Mouse (Mus musculus) midbrain, embryonic 13.5 days (tissue): Measurements from ENCODE around the gene Ccdc124. TPM values are rescaled to one million over a fixed set of nuclear protein-coding genes. Genes with fewer than 3 reads are reported as not detected.
A peak's percentile ranks its signal among the peaks of the same experiment; 100 is the strongest.
"Not testable (repeated sequence)": the region's sequence is repeated elsewhere in the genome, so short reads cannot be mapped to it uniquely, and the experiment has no call there.

ENCODE experiments used
- ATAC-seq: fragments of 200-750 bp; cut with Nextera tagmentation; 2 replicates; pipeline ENCODE4 v1.8.0; 2017; ENCODE audit warnings: mild to moderate bottlenecking, moderate TSS enrichment, moderate library complexity
- H3K27ac ChIP-seq: fragments of 300-500 bp; sonication (generic); 2 replicates; pipeline ENCODE4 v1.5.1; 2015; ENCODE audit warnings: inconsistent platforms, mild to moderate bottlenecking, moderate library complexity
- H3K27me3 ChIP-seq: fragments of 300-500 bp; sonication (generic); 2 replicates; pipeline ENCODE4 v1.6.1; 2015; ENCODE audit warnings: mild to moderate bottlenecking, inconsistent platforms
- H3K36me3 ChIP-seq: fragments of 300-500 bp; sonication (generic); 2 replicates; pipeline ENCODE4 v1.6.1; 2015; ENCODE audit warnings: mild to moderate bottlenecking, inconsistent platforms
- H3K4me1 ChIP-seq: fragments of 300-500 bp; sonication (generic); replicated peaks from 2 replicates; pipeline ENCODE4 v1.6.1; 2015; ENCODE audit warnings: inconsistent platforms
- H3K4me2 ChIP-seq: fragments of 300-500 bp; sonication (generic); replicated peaks from 2 replicates; pipeline ENCODE4 v1.6.1; 2015; ENCODE audit warnings: moderate library complexity, mild to moderate bottlenecking, inconsistent platforms
- H3K4me3 ChIP-seq: fragments of 300-500 bp; sonication (generic); replicated peaks from 2 replicates; pipeline ENCODE4 v1.5.1; 2015; ENCODE audit warnings: mild to moderate bottlenecking, inconsistent platforms
- H3K9ac ChIP-seq: fragments of 300-500 bp; sonication (generic); replicated peaks from 2 replicates; pipeline ENCODE4 v1.6.1; 2015; ENCODE audit warnings: mild to moderate bottlenecking, inconsistent platforms
- H3K9me3 ChIP-seq: fragments of 300-500 bp; sonication (generic); 2 replicates; pipeline ENCODE4 v1.6.1; 2016; ENCODE audit warnings: mild to moderate bottlenecking, inconsistent platforms
- WGBS: fragments of 180-500 bp; shearing (Covaris S2); methylation state at CpG from one replicate; pipeline ENCODE4 v1.1.7; 2015; 5-methylcytosine and 5-hydroxymethylcytosine counted together
- polyA plus RNA-seq: library from polyadenylated mRNA; unstranded; fragments of >200 nt; fragmentation: Nextera tagmentation; extraction: Ambion mirVana; gene quantifications from 2 replicates; pipeline ENCODE4 v1.2.1, GENCODE M21; 2015

The Ccdc124 gene
- polyA plus RNA-seq, 1 experiment from 2014 or later = 160 TPM

DNA sequence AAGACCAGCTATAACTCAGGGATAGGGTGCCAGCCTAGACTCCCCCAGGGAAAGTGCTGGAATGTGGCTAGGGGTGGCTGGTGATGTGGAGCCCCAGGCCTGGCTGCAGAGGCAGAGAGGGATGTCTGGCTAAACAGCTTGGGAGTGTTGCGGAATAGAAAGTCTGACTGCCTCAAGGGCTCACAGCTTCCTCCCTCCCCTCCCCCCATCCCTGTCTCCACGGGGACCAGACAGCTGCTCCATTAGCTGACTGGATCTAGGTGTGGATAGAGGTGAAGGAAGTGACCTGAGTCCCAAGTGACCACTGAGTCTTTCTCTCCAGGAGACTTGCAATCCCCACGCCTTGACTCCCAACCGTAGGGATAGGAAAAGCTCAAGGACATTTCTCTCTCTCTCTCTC is 29.4 kb upstream of the Ccdc124 start:
- Histone ChIP-seq H3K9me3 (no peaks in the 10 kb centered on the region), H3K27ac (no peak overlapping the region), H3K4me1 (peaks cover 27% of the 10 kb centered on the region), H3K4me3 (no peak overlapping the region), H3K27me3 (peaks cover 23% of the 10 kb centered on the region), H3K4me2 (no peak overlapping the region), H3K9ac (no peak overlapping the region), H3K36me3 (no peaks in the 10 kb centered on the region)
- WGBS = 50% methylated on average over 4 of the region's 4 CpGs
- no peak for ATAC-seq

GRCm38 (mm10) chr8:70902211-70902610 is 28.5 kb upstream of the Ccdc124 start:
- H3K27ac ChIP-seq = no peak overlapping the region
- peaks cover 24% of the 10 kb centered on the region for H3K4me1 ChIP-seq
- WGBS = 35% methylated on average over 5 of the region's 5 CpGs
- peaks cover 23% of the 10 kb centered on the region for H3K27me3 ChIP-seq
- H3K36me3 ChIP-seq = no peaks in the 10 kb centered on the region
- H3K4me2 ChIP-seq = no peak overlapping the region
- H3K9ac ChIP-seq = no peak overlapping the region
- H3K9me3 ChIP-seq = no peaks in the 10 kb centered on the region
- no peak for ATAC-seq
- H3K4me3 ChIP-seq = no peak overlapping the region

- Histone ChIP-seq H3K4me1 (peaks cover 22% of the 10 kb centered on the region), H3K4me3 (no peak overlapping the region), H3K27me3 (peaks cover 23% of the 10 kb centered on the region), H3K9ac (no peak overlapping the region), H3K9me3 (no peaks in the 10 kb centered on the region), H3K36me3 (peaks cover under 1% of the 10 kb centered on the region; the same call in 1 of the 2 replicates), H3K4me2 (no peak overlapping the region), H3K27ac (no peak overlapping the region)
- 77% methylated on average over 2 of the region's 2 CpGs for WGBS
- ATAC-seq = no peak
Measured at GRCm38 (mm10) chr8:70900872-70901387, 27.2 kb upstream of the Ccdc124 start.

- no peaks in the 10 kb centered on the region for H3K9me3 ChIP-seq
- H3K27me3 ChIP-seq = peaks cover 30% of the 10 kb centered on the region
- no peak overlapping the region for H3K4me3 ChIP-seq
- no peak for ATAC-seq
- H3K27ac ChIP-seq = no peak overlapping the region
- peaks cover 18% of the 10 kb centered on the region for H3K36me3 ChIP-seq
- no peak overlapping the region for H3K4me2 ChIP-seq
- peaks cover 22% of the 10 kb centered on the region for H3K4me1 ChIP-seq
- whole genome bisulfite sequencing = 88% methylated on average over 2 of the region's 2 CpGs
- no peak overlapping the region for H3K9ac ChIP-seq
Measured at GRCm38 (mm10) chr8:70899226-70899625, 25.5 kb upstream of the Ccdc124 start.

- Histone ChIP-seq H3K9ac (peak overlapping the region; percentile 70), H3K27me3 (peaks cover 31% of the 10 kb centered on the region), H3K4me3 (peak overlapping the region; percentile 85; the same call in 1 of the 2 replicates), H3K4me1 (peaks cover 22% of the 10 kb centered on the region), H3K9me3 (no peaks in the 10 kb centered on the region), H3K4me2 (0 out of 2 replicates have a peak overlapping the region, but pooled peaks have one; percentile 68), H3K36me3 (peaks cover 23% of the 10 kb centered on the region), H3K27ac (peak overlapping the region; percentile 67)
- no peak for ATAC-seq
- WGBS = 63% methylated on average over 2 of the region's 2 CpGs
Measured at GRCm38 (mm10) chr8:70898661-70899198, 25.0 kb upstream of the Ccdc124 start.

DNA sequence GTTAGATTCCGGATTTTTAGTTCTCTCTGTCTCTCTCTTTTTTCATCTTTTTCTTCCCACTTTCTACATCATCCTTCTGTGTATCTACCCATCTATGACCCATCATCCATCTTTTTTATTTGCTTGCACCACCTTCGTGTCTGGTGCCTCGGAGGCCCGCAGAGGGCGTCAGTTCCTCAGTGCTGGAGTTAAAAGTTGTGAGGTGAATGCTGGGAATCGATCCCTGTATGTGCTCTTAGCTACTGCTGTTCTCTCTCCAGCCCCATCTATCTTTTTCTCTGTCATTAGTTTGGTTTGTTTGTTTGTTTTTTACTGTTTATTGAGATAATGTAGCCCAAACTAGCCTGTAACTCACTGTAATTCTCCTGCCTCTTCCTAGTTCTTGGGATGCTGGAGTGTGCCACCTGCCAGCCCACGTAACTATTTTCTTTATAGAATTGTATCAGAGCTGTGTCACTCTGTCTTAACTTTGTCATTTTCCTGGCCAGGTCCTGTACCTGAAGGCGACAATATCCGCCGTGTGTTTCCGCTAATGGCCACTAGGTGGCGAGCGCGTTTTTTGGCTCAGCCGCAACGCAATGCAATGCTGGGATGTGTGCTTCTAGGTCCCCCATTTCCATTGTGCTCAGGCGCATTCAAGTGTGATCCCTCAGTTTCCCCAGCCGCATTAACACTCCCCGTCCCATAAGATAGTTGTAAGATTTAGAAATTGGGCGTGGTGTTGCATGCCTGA is 24.1 kb upstream of the Ccdc124 start:
- peaks cover 33% of the 10 kb centered on the region for H3K27me3 ChIP-seq
- peak; percentile 53 for ATAC-seq
- peaks cover 23% of the 10 kb centered on the region for H3K4me1 ChIP-seq
- under 1% methylated on average over 20 of the region's 20 CpGs for WGBS
- H3K9ac ChIP-seq = peak overlapping the region; percentile 70
- no peaks in the 10 kb centered on the region for H3K9me3 ChIP-seq
- H3K4me3 ChIP-seq = peak overlapping the region; percentile 85
- peak overlapping the region; percentile 67 for H3K27ac ChIP-seq
- H3K4me2 ChIP-seq = peak overlapping the region; percentile 68
- peaks cover 30% of the 10 kb centered on the region for H3K36me3 ChIP-seq

DNA sequence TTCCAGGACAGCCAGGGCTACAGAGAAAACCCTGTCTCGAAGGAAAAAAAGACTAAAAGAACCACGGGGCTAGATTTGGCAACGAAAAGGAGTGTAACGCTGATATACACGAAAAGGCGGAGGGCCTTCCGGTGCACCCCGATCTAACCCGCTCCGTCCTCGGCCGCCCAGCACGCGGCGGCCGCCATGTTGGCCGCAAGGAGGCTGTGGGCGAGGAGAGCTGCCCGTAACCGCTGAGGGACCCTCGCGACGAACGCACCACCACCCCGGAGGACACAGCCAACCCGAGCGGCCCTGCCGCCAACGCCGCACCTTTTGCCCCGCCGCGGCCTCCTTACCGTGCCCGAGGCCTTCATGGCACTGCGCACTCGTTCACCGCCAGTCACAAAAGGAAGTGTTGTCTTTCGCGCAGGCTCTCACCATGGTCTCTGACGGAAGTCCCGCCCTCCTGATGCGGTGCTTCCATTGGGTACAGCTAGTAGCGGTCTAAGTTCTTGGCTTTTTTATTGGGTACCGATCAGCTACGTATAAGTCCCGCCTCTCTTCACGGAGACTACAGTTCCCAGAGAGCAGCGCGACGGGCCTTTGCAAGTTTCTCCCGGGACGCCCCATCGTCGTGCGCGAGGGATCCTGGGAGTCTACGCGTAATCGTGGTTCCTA is 23.4 kb upstream of the Ccdc124 start, which contains the start of gene Rpl18a:
TSS of gene Rpl18a (minus strand) at position 392 of the 660 bp plus-strand sequence.
- ATAC-seq = peak; percentile 99
- Histone ChIP-seq H3K4me1 (peaks cover 30% of the 10 kb centered on the region), H3K27ac (peak within 1 kb of the TSS; percentile 79), H3K36me3 (peaks cover 30% of the 10 kb centered on the region), H3K4me2 (peak within 1 kb of the TSS; percentile 98), H3K27me3 (peaks cover 34% of the 10 kb centered on the region), H3K9ac (peak within 1 kb of the TSS; percentile 93), H3K9me3 (no peaks in the 10 kb centered on the region), H3K4me3 (peak within 1 kb of the TSS; percentile 85)
- under 1% methylated on average over 60 of the region's 60 CpGs for WGBS

DNA sequence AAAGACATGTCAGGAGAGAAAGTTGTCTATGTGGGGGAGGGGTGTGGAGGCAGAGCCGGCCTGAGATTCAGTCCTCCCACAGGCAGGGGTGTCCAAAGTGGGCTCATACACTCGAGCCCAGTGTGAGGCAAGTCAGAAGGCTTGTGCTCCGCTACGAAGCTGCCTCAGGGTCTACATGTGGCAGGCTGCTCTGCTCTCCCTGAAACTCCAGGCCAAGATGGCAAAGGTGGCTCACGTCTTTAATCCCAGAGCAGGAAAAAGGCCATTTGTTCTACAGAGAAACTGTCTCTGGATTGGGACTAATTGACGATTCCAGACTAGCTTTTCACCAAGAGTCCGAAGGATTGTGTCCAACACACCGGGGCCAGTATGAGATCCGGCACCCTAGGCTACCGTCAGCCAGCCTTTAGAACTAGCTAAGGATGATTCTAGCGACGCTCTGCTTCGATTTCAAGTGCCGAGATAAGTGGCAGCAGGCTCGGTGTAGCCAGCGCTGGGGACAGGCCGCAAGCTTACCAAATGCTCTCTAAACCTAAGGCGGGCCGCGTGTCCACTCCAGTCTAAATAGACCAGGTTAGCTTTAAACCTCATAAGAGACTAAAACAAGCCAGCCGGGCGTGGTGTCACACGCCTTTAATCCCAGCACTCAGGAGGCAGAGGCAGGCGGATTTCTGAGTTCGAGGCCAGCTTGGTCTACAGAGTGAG is 22.7 kb upstream of the Ccdc124 start:
- H3K9ac ChIP-seq = peak overlapping the region; percentile 93
- no peaks in the 10 kb centered on the region for H3K9me3 ChIP-seq
- peaks cover 30% of the 10 kb centered on the region for H3K36me3 ChIP-seq
- ATAC-seq = no peak
- H3K27ac ChIP-seq = peak overlapping the region; percentile 79; the same call in 1 of the 2 replicates
- peak overlapping the region; percentile 85 for H3K4me3 ChIP-seq
- 4% methylated on average over 25 of the region's 25 CpGs for WGBS
- H3K4me2 ChIP-seq = peak overlapping the region; percentile 98
- H3K4me1 ChIP-seq = peaks cover 33% of the 10 kb centered on the region
- peaks cover 37% of the 10 kb centered on the region for H3K27me3 ChIP-seq

DNA sequence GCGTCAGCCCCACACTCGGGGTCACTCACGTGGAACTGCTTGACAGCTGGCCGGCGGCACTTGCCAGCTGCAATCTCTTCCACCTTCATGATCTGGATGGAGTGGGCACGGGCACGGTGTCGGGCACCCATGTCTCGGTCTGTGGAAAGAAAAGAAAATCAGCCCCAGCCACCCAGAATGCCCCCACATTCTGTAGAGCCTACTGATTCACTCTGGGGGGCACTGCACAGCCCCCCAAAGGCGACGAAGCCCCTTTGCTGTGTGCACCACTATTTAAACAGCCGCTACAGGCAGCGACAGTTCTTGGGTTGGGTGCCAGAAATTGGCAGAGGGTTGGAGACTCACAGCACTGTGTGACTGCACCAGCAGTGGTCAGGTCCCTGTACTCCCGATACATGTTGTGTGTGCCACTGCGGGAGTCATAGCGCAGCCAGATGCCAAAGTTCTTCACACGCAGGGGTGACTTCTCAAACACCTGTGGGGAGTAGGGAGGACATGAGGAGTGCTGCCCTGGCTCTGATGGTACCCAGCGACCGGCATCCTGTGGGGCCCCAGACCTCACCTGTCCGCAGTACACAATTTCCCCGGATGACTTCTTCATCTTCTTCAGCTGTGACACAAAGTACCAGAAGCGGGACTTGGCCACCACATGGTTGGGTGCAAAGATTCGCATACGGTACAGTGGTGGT is 22.0 kb upstream of the Ccdc124 start:
- not testable (repeated sequence) for H3K9me3 ChIP-seq, ATAC-seq, H3K27ac ChIP-seq
- H3K9ac ChIP-seq = peak overlapping the region; percentile 93; the same call in 1 of the 2 replicates
- peaks cover 33% of the 10 kb centered on the region for H3K4me1 ChIP-seq
- H3K27me3 ChIP-seq = peaks cover 45% of the 10 kb centered on the region
- peaks cover 34% of the 10 kb centered on the region for H3K36me3 ChIP-seq
- H3K4me2 ChIP-seq = peak overlapping the region; percentile 98
- 79% methylated on average over 24 of the region's 24 CpGs for WGBS
- peak overlapping the region; percentile 85 for H3K4me3 ChIP-seq

DNA sequence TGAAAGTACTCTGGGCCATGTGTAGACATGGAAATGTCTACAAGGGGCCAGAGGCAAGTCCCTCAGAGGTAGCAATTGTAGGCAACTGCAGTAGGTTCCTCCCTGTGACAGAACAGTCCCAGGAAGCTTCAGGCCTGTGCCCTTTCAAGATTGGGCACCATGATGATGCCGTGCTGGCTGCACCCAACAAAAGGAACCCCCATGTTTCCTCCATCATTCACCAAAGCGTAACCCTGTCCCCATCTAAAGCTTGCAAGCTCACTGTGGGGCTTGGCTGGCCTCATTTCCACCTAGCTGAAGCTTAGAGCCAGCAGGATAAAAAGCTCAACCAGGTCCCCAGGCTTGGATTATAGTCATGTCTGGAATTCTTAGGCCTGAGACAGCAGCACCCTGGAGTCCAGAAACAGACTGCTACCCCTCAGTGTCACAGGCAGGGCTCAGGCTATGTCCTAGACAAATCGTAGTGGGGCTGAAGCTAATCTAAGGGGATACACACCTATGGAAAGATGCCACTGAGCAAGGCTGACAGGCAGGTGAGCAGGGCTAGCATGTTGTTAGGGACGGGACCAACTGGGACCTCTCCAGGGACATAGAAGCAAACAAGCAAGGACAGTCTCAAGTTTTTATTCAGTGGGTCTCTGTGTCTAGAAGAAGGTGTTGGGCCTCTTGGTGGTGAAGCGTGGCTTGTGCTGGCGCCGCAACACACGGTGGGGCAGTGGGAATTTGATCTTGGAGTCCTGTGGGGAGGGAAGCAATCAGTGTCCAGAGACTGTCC is 21.2 kb upstream of the Ccdc124 start:
- ATAC-seq = no peak
- Histone ChIP-seq H3K9ac (no peak overlapping the region), H3K4me1 (peaks cover 33% of the 10 kb centered on the region), H3K4me3 (no peak overlapping the region), H3K9me3 (no peaks in the 10 kb centered on the region), H3K4me2 (no peak overlapping the region), H3K27me3 (peaks cover 52% of the 10 kb centered on the region), H3K36me3 (peaks cover 35% of the 10 kb centered on the region), H3K27ac (no peak overlapping the region)
- 93% methylated on average over 8 of the region's 8 CpGs for WGBS

DNA sequence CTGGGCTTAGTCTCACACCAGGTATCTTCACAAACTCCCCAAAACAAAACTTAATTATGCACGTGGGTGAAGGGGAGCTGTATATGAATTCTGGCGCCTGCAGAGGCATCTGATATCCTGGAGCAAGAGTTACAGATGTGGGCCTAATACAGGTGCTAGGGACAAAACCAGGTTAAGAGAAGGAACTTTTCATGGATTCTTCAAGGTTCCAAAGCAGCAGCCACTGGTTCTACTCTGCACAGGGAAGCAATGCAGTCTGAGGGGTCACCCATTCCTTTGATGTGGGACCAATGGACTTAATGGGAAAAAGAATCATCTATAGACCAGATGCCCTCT is 20.6 kb upstream of the Ccdc124 start:
- peaks cover 33% of the 10 kb centered on the region for H3K4me1 ChIP-seq
- no peak overlapping the region for H3K4me2 ChIP-seq
- 73% methylated on average over 2 of the region's 2 CpGs for WGBS
- peaks cover 54% of the 10 kb centered on the region for H3K27me3 ChIP-seq
- peaks cover 35% of the 10 kb centered on the region for H3K36me3 ChIP-seq
- H3K9me3 ChIP-seq = no peaks in the 10 kb centered on the region
- no peak overlapping the region for H3K9ac ChIP-seq
- no peak for ATAC-seq
- H3K27ac ChIP-seq = no peak overlapping the region
- no peak overlapping the region for H3K4me3 ChIP-seq
